Mouse (Mus musculus): ENCODE measurements around the gene Nhsl2.

The Nhsl2 gene

DNA sequence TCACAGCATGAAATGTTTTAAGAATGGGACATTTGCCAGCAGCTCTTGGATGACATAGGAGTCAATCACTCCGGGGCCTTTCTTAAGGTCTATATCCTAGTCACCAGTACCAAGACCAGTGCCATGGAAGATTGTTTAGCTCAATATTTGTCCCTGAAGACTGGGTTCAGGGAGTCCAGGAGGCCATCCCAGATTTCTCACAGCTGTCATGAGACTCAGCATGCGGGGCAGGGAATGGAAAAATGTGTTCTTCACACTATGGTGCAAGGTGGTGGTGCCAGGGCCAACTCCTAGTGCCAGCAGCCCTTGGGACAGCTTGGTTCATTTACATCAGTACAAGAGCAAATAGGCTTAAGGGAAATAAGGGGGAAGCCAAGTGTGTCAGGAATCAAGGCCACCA, 131.4 kb downstream of the Nhsl2 start:
- DNase-seq (ENCODE audit: low read depth, low spot score): no peak

DNA sequence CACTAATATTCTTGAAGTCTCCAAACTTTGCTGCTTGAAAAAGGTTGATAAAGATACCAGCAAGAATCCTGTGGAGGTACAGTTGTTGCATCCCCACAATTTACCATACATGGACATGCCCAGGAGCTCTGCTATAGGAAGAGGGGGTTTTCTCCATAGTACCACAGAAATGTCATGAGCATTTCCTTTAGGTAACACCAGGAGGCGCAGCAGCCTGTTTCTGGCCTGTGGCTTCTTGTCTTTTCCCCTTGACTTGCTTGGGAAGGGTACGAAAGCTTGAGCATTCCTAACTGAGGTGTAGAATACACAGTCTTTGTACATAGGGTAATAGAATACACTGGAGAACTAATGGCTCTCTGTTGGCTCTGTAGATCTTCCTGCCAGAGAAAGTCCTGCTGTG, 132.3 kb downstream of the Nhsl2 start:
- DNase-seq (ENCODE audit: low read depth, low spot score): peak; percentile 59

DNA sequence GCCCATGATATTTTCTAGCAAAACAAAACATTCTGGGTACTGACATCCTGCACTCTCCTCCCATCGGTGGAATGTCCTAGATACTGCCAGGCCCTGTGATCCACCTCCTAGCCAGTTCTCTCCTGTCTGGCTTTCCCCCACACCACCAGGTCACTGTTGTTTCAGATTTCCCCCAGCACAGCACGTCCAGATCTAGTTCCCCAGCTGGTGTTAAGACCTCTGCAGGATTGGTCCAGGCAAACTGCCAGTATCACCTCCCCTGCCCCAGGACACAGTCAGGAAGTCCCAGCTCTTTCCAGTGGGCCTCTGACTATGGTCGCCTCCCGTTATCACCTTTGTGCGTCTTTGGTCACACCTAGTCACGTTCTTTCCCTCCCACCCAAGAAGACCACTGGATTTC, 134.5 kb downstream of the Nhsl2 start:
- DNase-seq (ENCODE audit: low read depth, low spot score): no peak

- DNase-seq (ENCODE audit: low read depth, low spot score): no peak
Measured at GRCm38 (mm10) chrX:101986657-101987367, 137.6 kb downstream of the Nhsl2 start.

- DNase-seq (ENCODE audit: low read depth, low spot score): no peak
Measured at GRCm38 (mm10) chrX:101993841-101994571, 144.8 kb downstream of the Nhsl2 start.

GRCm38 (mm10) chrX:101996726-101997125, 147.5 kb downstream of the Nhsl2 start:
- DNase-seq (ENCODE audit: low read depth, low spot score): no peak

- DNase-seq (ENCODE audit: low read depth, low spot score): peak; percentile 1
Measured at GRCm38 (mm10) chrX:102003632-102004315, 154.6 kb downstream of the Nhsl2 start.

- DNase-seq (ENCODE audit: low read depth, low spot score): no peak
Measured at GRCm38 (mm10) chrX:102004370-102004769, 155.2 kb downstream of the Nhsl2 start.

DNA sequence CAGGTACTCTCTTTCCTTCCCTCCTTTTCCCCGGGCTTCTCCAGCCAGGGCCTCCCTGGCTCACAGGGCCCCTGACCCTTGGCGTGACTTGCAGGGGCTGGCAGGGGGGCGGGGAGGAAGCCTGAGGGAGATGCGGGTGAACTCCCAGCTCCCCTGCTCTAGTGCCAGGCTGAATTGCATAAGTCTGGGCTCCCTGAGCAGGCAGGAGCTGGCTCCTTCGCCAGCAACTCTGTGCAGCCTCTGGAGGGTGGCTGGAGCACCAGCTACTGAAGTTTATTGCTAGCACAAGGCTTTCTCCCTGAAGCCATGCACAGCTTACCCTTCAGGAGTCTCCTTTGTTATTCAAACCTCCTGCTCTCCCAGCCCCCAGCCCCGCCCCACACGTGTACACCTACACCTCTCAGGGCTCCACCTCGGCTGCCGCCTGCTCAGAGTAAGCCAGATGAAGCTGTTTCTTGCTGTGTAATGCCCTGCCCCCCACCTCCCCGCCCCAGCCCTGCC, 156.0 kb downstream of the Nhsl2 start:
- no peak for DNase-seq (ENCODE audit: low read depth, low spot score)

DNA sequence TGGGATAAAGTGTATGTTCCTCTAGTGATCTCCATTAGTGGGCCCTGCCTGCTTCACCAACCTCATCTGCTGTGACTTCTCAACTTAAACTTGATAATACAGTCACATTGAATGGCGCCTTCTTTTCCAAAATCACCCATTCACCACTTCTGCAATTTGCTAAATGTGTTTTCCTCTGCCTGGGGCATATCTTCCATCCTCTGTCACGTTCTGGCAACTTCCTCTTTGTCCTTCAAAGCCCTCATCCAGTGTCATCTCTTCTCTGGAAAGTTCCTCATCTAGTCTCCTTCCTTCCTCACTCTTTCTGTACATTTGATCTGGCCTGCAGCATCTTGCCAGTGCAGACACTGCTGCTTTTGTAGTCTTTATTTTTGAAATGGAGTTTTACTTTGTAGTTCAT, 158.8 kb downstream of the Nhsl2 start:
- DNase-seq (ENCODE audit: low read depth, low spot score): no peak

- DNase-seq (ENCODE audit: low read depth, low spot score): no peak
Measured at GRCm38 (mm10) chrX:102017213-102017923, 168.2 kb downstream of the Nhsl2 start.

DNA sequence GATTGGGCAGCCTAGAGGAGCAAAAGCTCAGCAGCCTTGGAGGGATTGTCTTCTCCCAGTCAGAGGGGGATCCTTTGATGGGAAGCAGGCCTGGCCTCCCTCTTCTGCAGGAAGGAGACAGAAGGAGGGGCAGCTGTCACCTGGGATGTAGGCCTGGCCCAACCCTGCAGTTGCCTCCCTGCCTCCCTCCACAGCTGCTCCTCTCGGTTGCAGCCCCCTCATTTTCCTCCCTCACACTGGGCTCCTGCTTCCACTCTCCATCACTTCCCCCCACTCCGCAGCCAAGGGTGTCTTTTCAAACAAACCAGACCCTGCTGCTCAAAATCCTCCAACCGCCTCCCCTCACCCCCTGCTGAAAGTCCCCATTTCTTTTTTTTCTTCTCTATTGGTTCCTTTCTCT, 169.7 kb downstream of the Nhsl2 start:
- DNase-seq (ENCODE audit: low read depth, low spot score): no peak

DNA sequence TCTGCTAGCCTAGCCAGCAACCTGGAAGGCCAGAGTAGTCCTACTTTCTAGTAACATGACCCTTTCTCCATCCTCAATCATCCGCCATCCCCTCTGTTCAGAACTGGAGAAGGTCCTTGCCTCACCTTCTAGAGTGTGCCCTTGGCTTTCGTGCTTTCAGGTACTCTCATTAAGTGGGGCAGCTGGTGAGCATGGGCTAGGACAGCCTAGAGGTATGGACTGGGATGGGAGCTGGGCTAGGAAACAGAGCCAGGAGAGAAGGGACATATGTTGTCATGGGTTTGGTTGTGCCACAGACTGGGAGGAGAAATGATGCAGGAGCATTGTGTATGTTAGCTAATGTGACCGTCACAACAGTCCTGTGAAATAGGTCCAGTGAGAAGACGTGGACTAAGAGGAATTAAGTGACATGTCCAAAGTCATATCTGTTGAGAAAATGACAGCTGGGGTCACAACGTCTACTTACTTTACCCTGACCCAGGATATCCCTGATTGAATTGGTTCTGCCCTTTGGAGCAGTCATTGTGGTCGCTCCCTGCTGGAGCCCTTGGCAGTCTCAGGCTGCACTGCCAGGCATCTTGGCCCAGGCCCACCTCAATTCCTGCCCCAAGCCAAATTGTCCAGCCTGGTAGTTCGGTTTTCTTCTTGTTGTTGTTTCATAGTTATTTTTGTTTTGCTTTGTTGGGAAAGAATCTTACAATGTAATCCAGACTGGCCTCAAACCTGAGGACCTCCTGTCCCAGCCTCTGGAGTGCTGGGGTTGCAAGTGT, 170.5 kb downstream of the Nhsl2 start:
- no peak for DNase-seq (ENCODE audit: low read depth, low spot score)

- DNase-seq (ENCODE audit: low read depth, low spot score): no peak
Measured at GRCm38 (mm10) chrX:102024976-102025375, 175.8 kb downstream of the Nhsl2 start.

GRCm38 (mm10) chrX:102031851-102032250, 182.7 kb downstream of the Nhsl2 start:
- DNase-seq (ENCODE audit: low read depth, low spot score): peak; percentile 91

GRCm38 (mm10) chrX:102032431-102032830, 183.2 kb downstream of the Nhsl2 start:
- DNase-seq (ENCODE audit: low read depth, low spot score): no peak

DNA sequence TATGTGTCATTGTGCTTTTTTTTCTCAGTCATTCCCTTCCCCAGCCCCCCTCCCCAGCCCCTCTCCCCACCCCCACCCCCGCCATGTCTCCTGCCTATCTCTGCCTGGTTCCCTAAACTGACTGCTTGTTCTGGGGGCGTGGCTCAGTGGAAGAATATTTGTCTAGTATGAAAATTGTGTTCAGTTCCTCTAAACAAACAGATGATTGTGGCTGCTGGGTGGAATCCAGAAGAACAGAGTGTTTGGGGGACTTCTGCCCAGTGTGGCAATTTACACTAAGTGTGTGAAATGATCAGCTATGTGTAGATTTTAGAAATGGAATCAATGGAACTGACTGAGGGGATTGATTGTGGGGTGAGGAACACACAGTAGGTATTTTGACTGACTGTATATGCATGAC, 184.4 kb downstream of the Nhsl2 start:
- no peak for DNase-seq (ENCODE audit: low read depth, low spot score)

- no peak for DNase-seq (ENCODE audit: low read depth, low spot score)
Measured at GRCm38 (mm10) chrX:102035671-102036070, 186.5 kb downstream of the Nhsl2 start.

- peak; percentile 26 for DNase-seq (ENCODE audit: low read depth, low spot score)
Measured at GRCm38 (mm10) chrX:102036866-102037361, 187.7 kb downstream of the Nhsl2 start.

DNA sequence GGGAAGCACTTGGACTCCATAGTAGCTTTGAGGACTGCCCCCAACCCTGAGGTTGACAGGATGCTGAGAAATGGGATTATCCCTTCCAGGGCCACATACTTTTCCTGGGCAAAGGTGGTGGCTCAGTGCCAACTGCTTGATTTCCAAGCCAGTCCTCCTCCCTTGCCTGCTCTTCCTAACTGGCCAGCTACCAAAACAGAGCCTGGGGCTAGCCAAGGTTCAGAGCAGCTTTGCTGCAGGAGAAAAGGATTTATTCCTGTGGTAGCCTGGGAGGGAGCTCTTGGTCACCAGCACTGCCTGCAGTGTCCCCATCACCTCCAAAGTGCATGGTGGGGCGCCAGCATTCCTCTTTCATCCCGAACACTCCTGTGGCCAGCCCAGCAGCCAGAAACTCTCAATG, 188.3 kb downstream of the Nhsl2 start:
- DNase-seq (ENCODE audit: low read depth, low spot score): no peak

- DNase-seq (ENCODE audit: low read depth, low spot score): no peak
Measured at GRCm38 (mm10) chrX:102041562-102041961, 192.4 kb downstream of the Nhsl2 start.
